Mouse (Mus musculus): ENCODE results near the gene Alx3. TPM values are rescaled to one million over a fixed set of nuclear protein-coding genes. Genes with fewer than 3 reads are reported as not detected.

Gene Alx3
- polyA plus RNA-seq, 1 experiment = 1.4 TPM

DNA sequence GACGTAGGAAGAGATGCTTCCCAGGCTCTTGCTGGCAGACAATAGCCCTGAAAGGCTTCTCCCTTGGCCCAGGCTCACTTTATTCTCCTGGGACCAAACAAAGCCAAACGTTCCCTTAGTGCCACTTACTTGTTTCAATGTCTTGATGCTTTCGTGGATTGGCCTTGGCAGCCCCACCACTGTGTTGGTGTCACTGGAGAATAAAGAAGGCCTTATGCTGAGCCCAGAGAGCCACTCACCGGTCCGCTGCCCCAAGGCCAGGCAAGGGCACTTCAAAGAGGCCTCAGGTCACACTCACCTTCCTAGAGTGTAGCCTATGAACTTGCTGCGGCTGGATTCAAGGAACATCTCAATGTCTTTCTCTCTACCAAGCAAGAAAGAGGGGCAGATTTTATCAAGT, 25.1 kb downstream of the Alx3 start:
- Histone ChIP-seq H3K4me1 (ENCODE audit: control insufficient read depth, insufficient read depth, low read length) (no peaks in the 10 kb centered on the region), H3K27ac (ENCODE audit: insufficient read depth, low read length) (no peak overlapping the region), H3K4me3 (ENCODE audit: insufficient read depth, low read length) (no peak overlapping the region)
- TF ChIP-seq CTCF (IDR thresholded peaks at IDR 0.05; ENCODE audit: extremely low read depth, insufficient read depth, low read length) (no peak), POLR2A (IDR thresholded peaks at IDR 0.05; ENCODE audit: extremely low read depth, insufficient read depth, low read length) (no peak)

DNA sequence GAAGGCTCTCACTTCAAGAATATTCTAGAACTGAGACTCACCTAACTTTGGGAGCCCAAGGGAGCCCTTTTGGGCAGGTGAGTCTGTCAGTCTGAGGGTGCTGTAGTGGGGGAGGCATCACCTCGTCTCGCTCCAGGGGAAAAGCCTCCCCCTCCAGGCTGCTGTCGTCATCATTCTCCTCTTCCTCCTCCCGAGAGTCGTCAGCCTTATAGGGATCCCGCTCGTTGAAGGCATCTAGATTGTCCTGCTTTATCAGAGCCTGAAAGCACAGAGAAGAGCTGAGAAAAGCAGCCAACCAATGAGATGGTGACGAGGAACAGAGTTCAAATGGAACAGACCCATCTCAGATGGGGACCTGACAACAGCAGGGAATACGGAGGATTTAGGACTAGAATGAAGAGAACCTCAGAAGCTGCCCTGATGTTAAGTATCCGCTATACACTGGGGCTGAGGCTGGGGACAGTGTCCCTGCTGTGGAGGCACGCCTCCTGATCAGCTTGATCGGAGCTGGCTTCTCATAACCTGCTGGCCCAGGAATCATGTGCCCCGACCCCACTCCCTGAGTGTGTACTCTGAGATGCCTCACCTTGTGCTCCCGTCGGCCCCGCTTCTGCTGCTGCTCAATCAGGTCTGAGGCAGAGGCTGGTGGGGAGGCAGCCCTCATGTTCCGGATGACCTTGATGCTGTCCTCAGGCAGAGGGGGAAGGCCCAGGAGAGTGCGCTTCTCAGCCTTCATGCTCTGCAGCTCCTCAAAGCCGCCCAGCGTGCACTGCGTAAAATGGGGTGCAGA, 26.6 kb downstream of the Alx3 start:
- H3K27ac ChIP-seq (ENCODE audit: insufficient read depth, low read length) = no peak overlapping the region
- H3K4me1 ChIP-seq (ENCODE audit: control insufficient read depth, insufficient read depth, low read length) = no peaks in the 10 kb centered on the region
- TF ChIP-seq POLR2A (IDR thresholded peaks at IDR 0.05; ENCODE audit: extremely low read depth, insufficient read depth, low read length) (no peak), CTCF (IDR thresholded peaks at IDR 0.05; ENCODE audit: extremely low read depth, insufficient read depth, low read length) (no peak)
- H3K4me3 ChIP-seq (ENCODE audit: insufficient read depth, low read length) = no peak overlapping the region

DNA sequence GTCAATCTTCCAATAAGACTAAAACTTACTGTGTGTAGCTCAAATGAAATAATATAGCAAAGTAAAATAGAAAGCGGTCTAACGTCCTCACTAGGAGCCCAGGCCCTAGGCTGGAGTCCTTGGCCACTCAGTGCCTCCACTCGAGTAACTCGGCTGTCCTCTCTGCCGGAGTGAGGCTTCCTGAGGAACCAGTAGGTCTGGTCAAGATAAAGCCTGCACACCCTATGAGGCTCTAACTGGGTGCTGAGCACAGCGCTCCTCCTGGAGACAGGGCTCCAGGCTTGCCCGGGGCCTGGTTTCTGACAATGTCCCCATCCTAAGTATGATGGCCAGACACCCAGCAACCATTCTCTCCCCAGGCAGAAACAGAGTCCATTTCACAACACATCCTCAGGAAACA, 27.7 kb downstream of the Alx3 start:
- TF ChIP-seq POLR2A (IDR thresholded peaks at IDR 0.05; ENCODE audit: extremely low read depth, insufficient read depth, low read length) (no peak), CTCF (IDR thresholded peaks at IDR 0.05; ENCODE audit: extremely low read depth, insufficient read depth, low read length) (no peak)

DNA sequence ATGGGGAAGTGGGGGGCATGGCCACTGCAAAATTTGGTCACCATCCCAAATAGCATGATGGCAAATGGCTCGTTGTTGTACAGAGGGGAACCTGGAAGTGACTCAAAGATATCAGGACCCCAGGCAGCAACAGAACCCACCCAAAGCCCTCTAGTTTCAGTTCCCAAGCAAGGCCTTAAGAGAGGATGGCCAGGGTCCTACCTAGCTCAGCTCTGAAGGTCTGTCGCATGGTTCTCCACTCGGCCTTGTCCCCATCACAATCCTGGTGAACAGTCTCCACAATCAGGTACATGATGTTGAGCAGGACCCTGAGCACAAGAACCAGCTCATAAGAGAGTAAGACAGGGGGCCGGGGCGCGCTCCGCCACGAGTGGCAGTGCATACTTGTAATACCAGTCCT, 29.6 kb downstream of the Alx3 start:
- Histone ChIP-seq H3K4me3 (ENCODE audit: insufficient read depth, low read length) (no peak overlapping the region), H3K4me1 (ENCODE audit: control insufficient read depth, insufficient read depth, low read length) (peaks cover 2% of the 10 kb centered on the region; the same call in 1 of the 2 replicates), H3K27ac (ENCODE audit: insufficient read depth, low read length) (no peak overlapping the region)
- TF ChIP-seq CTCF (IDR thresholded peaks at IDR 0.05; ENCODE audit: extremely low read depth, insufficient read depth, low read length) = no peak
- no peak for TF ChIP-seq POLR2A (IDR thresholded peaks at IDR 0.05; ENCODE audit: extremely low read depth, insufficient read depth, low read length)

More for the DNA sequence above, 27.7 kb downstream of the Alx3 start:
- no peak overlapping the region for H3K27ac ChIP-seq (ENCODE audit: insufficient read depth, low read length)
- no peaks in the 10 kb centered on the region for H3K4me1 ChIP-seq (ENCODE audit: control insufficient read depth, insufficient read depth, low read length)
- no peak overlapping the region for H3K4me3 ChIP-seq (ENCODE audit: insufficient read depth, low read length)

DNA sequence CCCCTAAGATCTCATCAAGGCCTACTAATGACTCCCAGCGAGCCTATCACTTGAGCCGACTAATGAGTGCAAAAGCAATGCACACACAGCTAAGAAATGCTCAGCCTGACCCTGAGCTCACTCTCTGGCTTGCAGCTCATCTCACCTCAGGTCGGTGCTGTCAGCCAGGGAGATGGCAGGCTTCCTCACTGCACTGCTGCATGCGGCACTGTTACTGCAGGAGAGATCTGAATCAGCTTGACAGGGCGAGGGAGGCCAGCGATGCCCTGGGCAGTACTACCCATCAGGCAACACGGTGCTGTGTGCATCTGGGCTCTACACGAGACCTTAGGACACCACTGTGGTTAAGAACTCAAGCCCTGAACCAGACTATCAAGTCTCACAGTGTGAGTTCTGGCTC, 30.7 kb downstream of the Alx3 start:
- no peak for TF ChIP-seq CTCF (IDR thresholded peaks at IDR 0.05; ENCODE audit: extremely low read depth, insufficient read depth, low read length)
- no peak for TF ChIP-seq POLR2A (IDR thresholded peaks at IDR 0.05; ENCODE audit: extremely low read depth, insufficient read depth, low read length)
- Histone ChIP-seq H3K27ac (ENCODE audit: insufficient read depth, low read length) (no peak overlapping the region), H3K4me1 (ENCODE audit: control insufficient read depth, insufficient read depth, low read length) (peaks cover 2% of the 10 kb centered on the region; the same call in 1 of the 2 replicates), H3K4me3 (ENCODE audit: insufficient read depth, low read length) (no peak overlapping the region)

DNA sequence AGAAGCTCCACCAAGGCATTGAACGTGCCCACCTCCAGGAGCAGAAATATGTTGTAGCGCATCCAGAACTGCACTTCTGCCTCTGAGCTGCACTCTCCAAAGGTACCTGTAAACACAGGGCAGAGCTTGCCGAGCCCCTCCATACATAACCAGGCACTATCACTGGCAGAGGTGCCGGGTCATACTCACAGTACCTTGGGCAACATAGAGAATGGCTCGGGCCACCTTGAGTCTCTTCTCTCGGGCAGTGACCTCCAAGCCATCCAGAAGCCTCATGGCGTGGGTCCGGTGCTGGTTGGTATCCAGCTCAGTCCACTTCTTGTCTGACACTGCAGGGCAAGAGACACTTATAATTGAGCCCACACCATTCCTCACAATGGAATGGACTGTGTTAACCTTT, 31.9 kb downstream of the Alx3 start:
- TF ChIP-seq CTCF (IDR thresholded peaks at IDR 0.05; ENCODE audit: extremely low read depth, insufficient read depth, low read length) = no peak
- Histone ChIP-seq H3K27ac (ENCODE audit: insufficient read depth, low read length) (no peak overlapping the region), H3K4me1 (ENCODE audit: control insufficient read depth, insufficient read depth, low read length) (peaks cover 2% of the 10 kb centered on the region; the same call in 1 of the 2 replicates), H3K4me3 (ENCODE audit: insufficient read depth, low read length) (no peak overlapping the region)

DNA sequence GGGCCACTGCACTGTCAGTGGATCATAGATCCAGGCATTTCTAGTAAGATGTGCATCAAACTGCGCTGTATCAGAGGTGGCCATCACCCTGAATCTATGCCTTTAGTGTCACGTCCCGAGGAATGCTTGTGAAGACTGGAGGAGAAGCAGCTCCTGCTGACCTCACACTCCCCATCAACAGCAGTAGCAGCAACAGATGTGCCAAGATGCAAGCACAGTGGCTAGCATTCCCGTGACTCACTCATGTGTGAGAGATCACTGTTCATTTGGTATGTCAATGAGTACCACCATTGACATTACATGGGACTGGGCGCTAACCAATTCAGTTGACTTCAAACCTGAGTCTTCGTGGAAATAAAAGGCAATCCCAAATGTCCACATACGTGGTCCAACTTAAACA, 32.8 kb downstream of the Alx3 start:
- H3K4me3 ChIP-seq (ENCODE audit: insufficient read depth, low read length) = no peak overlapping the region
- peaks cover 2% of the 10 kb centered on the region; the same call in 1 of the 2 replicates for H3K4me1 ChIP-seq (ENCODE audit: control insufficient read depth, insufficient read depth, low read length)
- TF ChIP-seq POLR2A (IDR thresholded peaks at IDR 0.05; ENCODE audit: extremely low read depth, insufficient read depth, low read length) = no peak
- no peak for TF ChIP-seq CTCF (IDR thresholded peaks at IDR 0.05; ENCODE audit: extremely low read depth, insufficient read depth, low read length)
- no peak overlapping the region for H3K27ac ChIP-seq (ENCODE audit: insufficient read depth, low read length)

DNA sequence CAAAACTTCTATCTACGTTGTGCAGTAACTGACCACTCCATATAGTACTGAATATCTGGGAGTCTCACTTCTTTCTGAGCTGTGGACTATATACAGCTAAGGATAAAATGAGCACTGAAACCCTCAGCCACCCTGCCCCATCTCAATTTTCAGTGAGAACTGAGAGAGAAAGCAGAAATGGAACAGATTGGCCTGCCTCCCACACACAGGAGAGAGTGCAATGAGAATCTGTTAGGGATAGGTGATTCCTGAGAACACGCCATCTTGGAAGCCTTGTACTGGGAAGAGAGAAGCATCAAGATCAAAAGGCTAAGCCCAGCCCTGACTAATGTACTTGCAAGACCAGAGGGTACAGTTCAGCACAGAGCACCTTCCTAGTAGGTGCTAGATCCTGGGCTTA, 33.7 kb downstream of the Alx3 start:
- Histone ChIP-seq H3K4me1 (ENCODE audit: control insufficient read depth, insufficient read depth, low read length) (peaks cover 2% of the 10 kb centered on the region; the same call in 1 of the 2 replicates), H3K27ac (ENCODE audit: insufficient read depth, low read length) (no peak overlapping the region), H3K4me3 (ENCODE audit: insufficient read depth, low read length) (no peak overlapping the region)
- TF ChIP-seq CTCF (IDR thresholded peaks at IDR 0.05; ENCODE audit: extremely low read depth, insufficient read depth, low read length) (no peak), POLR2A (IDR thresholded peaks at IDR 0.05; ENCODE audit: extremely low read depth, insufficient read depth, low read length) (no peak)

DNA sequence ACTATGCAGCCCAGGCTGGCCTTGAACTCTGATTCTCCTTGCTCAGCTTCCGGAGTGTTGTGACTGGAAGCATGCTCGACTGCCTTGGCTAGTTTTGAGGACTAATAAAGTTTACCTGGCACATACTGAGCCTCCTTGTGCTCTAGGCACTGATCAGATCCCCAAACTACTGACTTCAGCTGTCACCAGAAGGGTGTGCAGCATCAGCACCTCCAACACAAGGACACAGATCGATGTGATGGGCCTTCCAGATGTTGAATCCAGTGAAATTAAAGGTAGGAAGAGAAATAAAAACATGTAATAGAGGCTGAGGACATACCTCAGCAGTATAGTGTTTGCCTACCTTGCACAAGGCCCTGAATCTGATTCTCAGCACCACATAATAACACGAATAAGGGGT, 34.6 kb downstream of the Alx3 start:
- TF ChIP-seq POLR2A (IDR thresholded peaks at IDR 0.05; ENCODE audit: extremely low read depth, insufficient read depth, low read length) (no peak), CTCF (IDR thresholded peaks at IDR 0.05; ENCODE audit: extremely low read depth, insufficient read depth, low read length) (no peak)
- H3K4me3 ChIP-seq (ENCODE audit: insufficient read depth, low read length) = no peak overlapping the region
- no peak overlapping the region for H3K27ac ChIP-seq (ENCODE audit: insufficient read depth, low read length)
- H3K4me1 ChIP-seq (ENCODE audit: control insufficient read depth, insufficient read depth, low read length) = peaks cover 2% of the 10 kb centered on the region; the same call in 1 of the 2 replicates
